Mouse (Mus musculus): ENCODE results near the gene Myo5c.

GRCm38 (mm10) chr9:75274486-75274885, 42.7 kb downstream of the Myo5c start:
- TF ChIP-seq POLR2A (IDR thresholded peaks at IDR 0.05; ENCODE audit: control insufficient read depth, extremely low read depth, insufficient read depth, low read length, poor library complexity) (no peak), CTCF (IDR thresholded peaks at IDR 0.05; ENCODE audit: borderline replicate concordance, control insufficient read depth, extremely low read depth, insufficient read depth, low read length, poor library complexity) (no peak)

Measured in thymus, adult 2 months (tissue).